Mouse (Mus musculus): ENCODE data around the gene Ttyh3.
"Not testable (repeated sequence)": the region's sequence is repeated elsewhere in the genome, so short reads cannot be mapped to it uniquely, and the experiment has no call there.

The Ttyh3 gene

DNA sequence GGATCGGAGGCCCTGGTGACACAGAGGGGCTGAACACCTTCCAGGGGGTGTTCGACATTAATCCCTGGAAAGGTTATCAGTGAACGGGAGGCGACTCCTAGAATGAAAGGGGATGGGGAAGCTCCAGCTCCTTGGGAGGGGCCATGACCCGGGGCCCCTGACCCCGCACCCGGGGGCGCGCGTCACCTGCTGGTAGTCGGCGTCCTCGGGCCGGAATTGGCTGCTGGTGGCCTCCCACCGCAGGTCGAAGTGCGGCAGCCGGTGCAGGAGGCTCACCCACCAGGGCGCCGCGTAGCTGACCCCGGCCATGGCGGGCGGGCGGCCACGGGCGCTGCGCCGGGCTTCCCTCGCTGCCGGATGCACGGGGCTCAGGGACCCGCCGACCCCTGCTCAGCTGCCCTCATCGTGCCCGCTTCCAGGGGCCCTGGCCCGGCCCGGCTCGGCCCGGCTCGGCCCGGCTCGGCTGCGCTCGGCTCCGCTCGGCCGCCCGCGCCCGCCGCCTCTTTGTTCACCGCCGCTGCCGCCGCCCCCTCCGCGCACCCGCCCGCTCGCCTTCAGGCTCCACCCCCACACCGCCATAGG lies at the start of gene Ttyh3:
Gene Ttyh3, minus strand, starts transcription at position 513 of the 582 bp plus-strand sequence.
- no peak for DNase-seq (ENCODE audit: low spot score)

DNA sequence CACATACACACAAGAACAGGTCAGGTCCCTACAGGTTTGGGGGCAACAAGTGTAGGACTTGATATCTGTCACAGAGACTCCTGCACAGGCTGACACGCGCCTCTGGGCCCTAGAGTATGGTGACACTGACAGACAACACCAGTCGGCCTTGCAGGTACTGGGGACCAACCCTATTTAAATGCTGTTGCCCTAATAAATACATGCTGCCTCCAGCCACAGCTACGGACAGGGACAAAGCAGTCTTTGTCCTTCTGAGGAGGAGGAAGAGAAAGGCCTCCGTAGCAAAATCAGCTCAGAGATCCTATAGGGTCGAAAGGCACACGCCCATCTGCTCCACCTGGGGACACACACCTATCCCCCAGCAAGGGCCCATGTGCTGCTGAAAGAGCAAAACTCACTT lies 47.2 kb upstream of the Ttyh3 start:
- DNase-seq (ENCODE audit: low spot score), result no peak

DNA sequence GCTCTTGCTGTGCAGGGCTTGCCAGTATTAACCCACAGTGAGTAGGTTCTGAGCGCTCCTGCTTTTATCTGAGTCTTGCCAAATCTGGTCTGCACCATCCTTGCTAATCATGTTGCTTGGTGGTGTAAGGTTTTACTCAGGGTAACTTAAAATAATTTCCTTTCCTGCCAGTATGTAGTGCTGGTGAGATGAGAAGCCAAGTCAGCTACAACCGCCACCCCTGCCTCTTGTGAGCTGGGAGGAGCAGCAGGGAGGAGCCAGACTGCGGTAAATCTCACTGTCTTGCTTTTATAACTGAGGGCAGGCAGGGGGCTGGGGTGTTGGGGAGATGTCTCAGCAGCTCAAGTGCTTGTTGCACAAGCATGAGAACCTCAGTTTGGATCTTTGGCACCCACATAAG lies 39.6 kb upstream of the Ttyh3 start:
- DNase-seq (ENCODE audit: low spot score), result no peak

DNA sequence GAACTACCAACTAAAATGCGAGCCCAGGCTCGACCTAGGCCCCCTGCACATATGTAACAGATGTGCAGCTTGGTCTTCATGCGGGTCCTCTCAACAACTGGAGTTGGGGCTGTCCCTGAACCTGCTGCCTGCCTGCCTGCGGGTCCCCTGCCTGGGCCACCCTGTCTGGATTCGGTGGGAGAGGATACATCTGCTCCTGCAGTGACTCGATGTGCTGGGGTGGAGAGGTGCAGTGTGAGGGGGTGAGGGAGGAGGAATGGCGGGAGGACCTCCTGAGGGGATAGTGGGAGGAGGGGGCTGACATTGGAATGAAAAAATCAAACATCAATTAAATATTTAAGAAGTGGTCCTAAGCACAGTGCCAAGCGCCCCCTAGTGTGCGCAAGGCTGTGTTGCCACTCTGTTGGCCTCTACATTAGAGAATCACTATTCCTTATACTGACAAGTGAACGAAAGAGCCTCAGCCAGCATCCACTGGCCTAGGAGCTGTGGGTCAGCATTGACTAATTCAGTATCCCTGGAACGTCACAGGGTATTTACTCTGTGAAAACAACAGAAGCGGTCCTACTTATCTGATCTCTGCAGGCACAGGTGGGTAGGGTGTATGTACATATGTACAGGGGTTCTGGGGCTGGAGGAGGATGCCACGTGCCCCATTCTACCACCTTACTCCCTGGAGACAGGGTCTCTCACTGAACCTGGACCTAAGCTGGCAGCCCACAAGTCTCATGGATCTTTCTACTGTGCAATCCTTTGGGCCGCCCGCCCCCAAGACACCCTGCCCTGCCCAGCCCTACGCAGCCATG lies 35.7 kb upstream of the Ttyh3 start:
- peak; percentile 79 for DNase-seq (ENCODE audit: low spot score)

DNA sequence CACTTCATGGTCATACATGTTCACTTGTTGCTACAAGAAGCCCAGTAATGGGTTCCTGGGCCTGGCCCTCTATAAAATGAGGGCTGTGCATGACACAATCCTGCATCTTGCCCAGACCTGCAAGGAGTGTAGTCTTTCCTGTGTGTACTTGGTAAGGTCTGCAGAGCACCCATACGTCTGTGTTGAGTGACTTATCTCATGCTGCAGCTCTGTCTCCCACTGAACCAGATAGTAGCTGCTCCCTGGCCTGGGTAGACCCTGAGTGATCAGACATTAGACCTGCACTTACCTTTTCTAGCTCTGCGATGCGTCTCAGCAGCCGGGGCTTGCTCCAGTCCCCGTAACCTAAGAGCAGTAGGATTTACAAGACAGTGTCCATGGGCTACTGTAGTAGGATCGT lies 33.3 kb upstream of the Ttyh3 start:
- DNase-seq (ENCODE audit: low spot score), result no peak

DNA sequence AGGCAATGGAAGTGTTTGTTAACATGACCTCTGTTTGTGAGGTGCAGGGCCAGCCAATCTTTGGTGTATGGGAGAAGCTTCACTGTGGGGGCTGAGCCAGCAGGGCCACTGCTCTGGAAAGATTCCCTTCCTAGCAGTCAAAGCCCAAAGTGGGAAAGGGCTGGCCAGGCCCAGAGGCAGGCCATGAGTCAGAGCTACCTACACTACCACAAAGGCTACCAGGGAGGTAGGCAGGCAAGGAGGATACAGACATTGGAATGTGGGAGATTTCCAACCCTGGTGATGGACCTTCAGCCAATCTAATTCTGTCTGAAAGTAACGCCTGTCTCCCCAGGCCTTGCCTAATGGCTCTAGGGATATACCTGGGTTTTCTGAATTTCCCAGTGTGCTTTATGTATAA lies 32.1 kb upstream of the Ttyh3 start:
- no peak for DNase-seq (ENCODE audit: low spot score)

DNA sequence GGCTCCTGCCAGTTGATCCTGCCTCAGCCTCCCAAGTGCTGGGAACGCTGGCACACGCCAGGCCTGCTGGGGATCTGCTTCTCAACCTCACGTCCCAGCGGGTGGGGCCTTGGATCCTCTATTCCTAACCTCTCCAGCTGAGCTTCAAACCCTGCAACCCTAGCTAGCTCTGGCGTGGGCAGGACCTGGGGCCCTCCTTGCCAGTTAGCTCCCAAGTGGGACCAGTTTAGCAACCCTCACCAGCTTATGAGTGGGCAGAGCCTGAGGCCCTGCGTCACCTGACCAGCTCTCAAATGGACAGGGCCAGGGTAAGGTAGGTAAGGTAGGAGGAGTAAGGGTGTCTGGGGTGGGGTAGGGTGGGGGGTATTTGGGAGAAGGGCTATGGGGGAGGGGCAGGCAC lies 31.2 kb upstream of the Ttyh3 start:
- no peak for DNase-seq (ENCODE audit: low spot score)

DNA sequence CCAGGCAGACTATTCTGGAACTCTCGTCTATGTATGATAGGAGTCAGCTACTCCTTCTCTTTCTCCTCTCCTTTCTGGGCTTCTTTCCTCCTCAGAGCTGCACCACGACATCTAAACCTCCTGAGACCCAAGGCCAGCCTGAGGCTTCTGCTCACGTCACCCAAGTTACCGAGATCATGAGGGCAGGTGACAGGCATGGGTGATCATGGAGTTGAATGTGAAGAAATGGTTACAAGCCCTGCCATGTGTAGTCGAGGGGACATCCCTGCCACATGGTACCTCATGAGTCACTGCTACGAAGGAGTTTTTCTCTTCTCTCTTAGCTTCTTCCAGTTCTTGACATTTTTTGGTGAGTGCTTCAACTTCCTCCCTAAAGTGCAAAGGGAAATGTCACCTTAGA lies 28.3 kb upstream of the Ttyh3 start:
- DNase-seq (ENCODE audit: low spot score), result no peak

DNA sequence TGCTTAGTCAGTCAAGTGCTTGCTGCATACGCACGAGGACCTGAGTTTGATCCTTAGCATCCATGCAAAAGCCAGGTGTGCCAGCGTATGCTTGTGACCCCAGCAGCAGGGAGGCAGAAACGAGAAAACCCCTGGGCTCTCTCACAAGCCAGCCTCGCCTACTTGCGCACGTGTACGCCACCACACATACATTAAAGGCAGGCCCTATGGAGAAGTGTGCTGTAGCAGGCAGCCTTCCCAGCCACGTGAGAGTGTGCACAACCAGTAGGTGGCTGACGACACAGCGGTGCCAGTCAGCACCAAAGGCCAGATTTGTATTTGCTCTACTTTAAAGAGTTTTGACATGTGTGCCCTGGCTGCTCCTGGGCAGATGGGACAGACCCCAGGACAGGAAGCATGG lies 26.8 kb upstream of the Ttyh3 start:
- DNase-seq (ENCODE audit: low spot score), result no peak

DNA sequence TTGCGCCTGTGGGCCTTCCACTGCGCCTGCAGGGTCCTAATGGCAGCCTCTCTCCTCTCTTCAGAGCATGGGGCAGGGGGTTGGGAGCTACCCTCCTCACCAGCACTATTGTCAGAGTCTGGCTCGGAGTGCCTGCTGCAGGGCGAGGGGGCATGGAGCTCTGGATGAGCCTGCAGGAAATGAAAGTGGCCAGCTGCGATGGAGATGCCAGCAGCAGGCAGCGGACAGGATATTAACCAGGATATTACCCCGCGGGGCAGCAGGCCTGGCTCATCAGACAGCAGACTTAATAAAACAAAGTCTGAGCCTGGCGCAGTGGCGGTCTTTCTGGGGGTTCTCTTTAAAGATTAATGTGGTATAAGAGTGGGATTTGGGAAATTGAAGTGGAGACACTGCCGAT lies 26.2 kb upstream of the Ttyh3 start:
- no peak for DNase-seq (ENCODE audit: low spot score)

DNA sequence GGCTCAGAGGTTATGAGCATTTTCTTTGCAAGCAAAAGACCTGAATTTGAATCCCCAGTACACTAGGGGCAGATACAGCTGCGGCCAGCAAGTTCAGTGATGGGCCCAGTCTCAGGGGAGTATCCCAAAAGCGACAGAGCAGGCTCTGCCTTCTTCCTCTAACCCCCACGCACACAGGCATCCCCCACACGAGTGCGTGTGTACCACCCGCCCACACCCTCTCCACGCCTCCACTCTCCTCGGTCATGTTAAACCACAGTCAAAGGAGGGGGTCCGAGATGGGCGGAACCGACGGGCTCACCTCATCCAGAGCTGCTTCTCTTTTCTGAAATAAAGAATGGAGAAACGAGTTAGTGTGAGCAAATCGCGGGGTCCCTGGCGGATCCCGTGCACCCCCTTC lies 25.2 kb upstream of the Ttyh3 start:
- DNase-seq (ENCODE audit: low spot score), result no peak

DNA sequence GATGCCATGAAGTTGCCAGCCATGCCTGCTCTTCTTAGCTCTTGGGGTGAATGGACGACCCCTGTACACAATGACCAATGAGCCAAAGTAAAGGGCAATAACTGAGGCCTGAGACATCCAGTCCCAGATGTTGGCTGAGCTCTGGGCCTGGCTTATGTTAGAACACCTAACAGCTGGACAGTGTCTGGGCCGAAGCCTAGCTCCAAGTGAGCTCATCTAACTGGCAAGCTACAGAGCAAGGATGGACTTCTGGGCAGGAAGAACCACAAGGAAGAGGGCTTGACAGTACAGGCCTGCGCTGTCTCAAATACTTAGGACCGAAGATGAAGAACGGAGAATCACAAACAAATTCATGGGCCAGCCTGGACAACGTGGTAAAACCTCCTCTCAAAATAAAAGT lies 23.8 kb upstream of the Ttyh3 start:
- not testable (repeated sequence) for DNase-seq (ENCODE audit: low spot score)

DNA sequence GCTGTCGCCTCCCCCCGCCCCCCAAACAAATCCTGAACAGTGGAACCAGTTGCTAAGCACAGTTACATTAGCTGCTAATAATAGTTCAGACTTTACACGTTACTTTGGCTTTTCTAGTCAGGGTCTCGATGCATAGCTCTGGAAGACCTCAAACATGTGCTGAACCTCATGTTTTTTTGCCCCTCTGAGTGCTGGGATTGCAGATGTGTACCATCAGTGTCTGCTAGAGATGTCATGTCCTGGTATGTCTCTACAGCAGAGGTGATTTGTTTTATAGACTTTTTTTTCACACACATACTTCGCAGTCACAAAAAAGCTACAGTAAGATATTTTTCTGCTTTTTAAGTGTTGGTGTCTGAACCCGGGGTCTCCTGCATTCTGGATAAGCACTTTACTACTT lies 23.3 kb upstream of the Ttyh3 start:
- DNase-seq (ENCODE audit: low spot score), result no peak

DNA sequence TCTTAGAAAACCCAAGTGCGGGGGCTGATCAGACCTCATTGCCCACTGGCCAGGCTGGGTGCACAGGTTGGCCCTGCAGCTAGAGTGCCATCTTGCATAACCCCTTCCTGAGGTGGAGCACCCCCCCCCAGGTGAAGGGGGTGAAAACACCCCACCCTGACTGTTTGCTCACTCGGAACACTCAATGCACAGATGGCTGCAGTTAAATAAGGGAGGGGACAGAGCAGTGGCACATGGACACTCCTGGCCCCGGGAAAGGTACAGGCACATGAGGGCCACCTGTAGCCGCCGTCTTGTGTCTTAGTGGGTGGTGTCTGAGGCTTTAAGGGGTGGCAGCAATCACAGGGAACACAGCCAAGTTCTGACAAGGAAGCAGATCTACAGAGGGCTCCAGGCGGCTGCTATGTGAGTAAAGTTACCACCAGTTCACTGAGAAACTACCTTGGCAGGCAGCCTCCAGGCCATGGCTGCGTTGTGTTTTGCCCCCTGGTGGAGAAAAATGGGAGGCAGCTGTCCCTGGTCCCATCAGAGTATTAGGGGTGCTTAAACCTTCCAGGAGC lies 14.9 kb upstream of the Ttyh3 start:
- peak; percentile 75 for DNase-seq (ENCODE audit: low spot score)

DNA sequence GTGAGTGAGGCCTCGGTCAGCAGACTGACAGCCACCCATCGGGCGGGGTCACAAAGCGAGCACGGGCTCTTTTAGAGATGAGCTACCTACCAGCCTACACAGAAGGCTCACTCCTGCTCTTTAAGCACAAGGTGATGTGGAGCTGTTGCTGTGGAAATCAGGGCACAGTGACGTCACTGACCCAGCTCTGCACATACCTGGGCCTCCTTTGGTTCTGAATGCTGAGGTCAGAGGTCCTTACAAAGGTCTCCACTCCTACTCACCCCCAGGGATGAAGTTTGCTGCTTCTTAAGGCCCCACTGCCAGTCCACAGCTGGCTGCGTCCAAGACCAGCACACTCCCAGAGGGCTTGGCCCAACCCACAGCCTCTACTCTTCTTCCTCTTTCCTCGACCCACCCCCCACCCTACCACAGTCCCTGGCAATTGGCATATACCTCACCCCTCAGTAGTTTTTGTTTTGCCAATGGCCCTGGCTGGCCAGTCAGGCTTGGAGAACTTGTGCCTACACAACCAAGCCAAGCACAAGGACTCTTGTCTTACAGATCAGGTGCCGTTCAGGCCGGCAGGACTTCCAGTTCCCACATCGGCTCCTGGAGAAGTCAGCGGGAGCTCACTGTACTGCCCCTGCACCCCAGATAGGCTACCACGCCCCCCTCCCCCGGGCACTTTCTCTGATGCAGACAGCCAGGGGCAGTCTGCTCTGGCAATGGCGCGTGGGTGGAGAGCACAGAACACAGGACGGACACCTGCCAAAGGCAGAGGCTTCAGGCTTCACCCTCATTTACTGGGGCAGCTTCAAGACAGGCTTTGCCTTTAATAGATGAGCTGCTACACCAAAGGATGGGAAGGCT lies 14.1 kb upstream of the Ttyh3 start:
- no peak for DNase-seq (ENCODE audit: low spot score)

DNA sequence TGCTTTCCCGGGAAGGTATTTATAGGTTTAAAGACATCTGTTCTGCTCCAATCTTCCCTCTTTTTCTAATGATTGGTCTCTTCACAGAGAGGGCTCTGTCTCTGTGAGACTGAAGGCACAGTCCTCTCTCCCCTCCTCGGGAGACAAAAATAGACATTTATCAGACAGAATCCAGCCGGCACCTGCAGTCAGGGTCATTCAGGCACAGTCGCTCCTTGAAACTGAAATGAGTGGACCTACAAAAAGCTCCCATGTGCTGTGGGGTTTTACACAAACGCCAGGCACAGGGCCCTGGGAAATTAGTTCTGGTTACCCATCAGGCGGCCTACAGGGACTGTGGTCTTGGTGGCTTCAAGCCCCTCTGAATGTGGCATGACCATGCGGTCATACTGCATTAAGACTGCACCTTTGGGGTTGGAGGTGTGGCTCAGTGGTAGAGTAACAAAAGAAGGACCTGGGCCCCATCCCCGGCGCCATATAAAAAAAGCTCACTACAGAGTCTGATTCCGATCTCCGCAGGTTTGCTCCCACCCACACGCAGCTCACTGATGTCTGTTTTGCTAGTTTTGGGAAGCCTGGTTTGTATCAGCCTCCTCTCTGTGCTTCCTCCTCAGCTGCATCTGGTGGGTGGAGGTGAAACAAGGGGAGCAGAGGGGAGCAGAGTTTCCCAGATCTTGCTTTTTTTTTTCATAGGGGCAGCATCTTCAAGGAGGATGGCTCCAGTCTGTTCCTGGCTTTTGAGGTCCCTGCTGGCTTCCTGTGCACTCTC lies 13.2 kb upstream of the Ttyh3 start:
- DNase-seq (ENCODE audit: low spot score), result no peak

DNA sequence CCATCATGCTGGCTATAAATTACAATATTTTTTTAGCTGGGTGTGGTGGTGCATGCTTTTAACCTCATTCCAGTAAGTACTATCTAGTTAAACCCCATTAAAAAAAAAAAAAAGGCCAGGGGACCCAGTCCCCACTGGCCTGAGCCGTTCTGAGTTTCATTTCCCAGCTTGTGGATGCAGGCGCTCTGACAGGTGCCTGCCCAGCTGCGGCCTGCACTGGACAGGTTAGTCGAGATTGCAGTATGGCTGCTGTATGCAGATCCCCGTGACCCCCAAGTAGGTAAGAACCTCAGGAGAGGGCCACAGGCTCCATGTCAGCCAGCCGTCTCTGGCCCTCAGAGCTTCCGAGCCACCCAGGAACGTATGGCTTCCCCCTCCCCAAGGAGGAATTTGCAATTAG lies 12.6 kb upstream of the Ttyh3 start:
- DNase-seq (ENCODE audit: low spot score), result no peak

DNA sequence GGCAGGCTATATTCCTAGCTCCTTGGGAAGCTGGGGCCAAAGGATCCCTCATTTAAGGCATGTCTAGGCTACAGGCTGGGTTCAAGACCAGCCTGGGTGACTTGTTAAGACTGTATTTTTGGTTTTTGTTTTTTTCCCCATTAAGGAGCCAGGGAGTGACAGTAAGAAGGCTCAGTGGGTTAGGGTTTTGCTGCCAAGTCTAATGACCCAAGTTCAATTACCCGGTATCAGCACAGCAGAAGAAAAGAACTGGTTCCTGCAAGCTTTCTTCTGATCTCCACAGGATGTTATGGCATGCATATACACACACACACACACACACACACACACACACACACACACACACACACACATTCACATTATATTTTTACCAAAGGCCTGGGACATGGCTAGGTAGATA lies 11.6 kb upstream of the Ttyh3 start:
- no peak for DNase-seq (ENCODE audit: low spot score)

DNA sequence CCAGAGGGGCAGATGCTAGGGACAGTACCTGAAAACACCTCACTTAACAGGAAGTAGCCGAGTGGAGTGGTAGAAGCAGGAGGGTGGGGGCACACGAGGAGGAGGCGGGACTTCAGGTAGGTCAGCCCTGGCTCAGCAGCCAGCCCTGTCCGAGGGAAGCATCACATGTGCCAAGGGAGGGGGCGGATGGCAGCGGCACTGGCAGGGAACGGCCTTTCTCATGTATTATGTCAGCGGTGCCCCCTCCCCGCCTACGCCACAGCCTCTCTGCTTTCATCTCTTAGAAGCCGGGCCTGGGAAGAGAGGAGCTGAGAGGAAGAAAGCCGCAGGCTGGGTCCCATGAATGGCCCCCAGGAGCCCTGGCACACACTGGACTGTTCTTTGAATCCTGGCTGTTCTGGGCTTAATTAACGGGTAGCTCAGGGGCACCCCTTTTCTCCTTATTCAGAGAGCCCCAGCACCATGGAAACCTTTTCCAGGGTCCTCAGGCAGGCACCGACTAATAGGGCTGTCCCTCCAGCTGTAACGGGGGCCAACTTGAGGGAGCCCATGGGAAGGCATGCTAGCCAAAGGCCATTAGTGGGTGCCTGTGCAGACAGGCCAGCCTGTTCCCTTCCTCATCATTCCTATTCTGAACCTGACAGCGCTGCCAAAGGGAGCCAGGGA lies 10.9 kb upstream of the Ttyh3 start:
- DNase-seq (ENCODE audit: low spot score), result no peak

DNA sequence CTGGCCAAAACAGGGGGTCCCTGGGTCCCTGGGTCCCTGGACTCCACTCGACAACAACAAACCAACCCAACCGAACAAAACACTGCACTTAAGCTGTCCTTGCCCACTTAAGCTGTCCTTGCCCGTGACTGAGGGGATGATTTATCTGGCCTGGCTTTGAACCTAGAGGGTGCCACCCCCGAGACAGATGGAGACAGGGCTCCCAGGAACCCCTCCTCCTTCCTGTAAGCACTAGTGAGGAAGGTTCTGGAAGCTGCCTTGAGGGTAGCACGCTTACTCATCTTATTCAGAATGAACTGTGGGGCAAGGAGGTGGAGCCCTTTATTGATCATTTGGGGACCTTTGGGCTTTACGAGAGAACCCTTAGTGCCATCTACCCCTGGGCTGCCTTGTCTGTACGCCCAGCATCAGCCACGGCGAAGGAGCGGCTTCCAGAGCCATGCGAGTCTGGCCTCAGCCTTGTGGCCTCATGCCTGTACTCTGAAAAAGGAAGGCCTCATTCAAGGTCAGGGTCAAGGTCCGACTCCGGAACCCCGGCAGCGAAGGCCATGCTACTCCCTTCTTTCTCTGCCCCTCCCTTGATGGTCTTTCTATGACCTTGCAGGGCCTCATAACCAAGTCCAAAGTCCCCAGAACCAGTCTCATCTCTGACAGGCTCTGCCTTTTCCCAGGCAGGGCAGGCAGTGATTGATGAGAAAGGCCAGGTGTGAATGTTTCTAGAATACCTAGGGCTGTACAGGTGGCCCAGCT lies 5.4 kb upstream of the Ttyh3 start:
- no peak for DNase-seq (ENCODE audit: low spot score)

DNA sequence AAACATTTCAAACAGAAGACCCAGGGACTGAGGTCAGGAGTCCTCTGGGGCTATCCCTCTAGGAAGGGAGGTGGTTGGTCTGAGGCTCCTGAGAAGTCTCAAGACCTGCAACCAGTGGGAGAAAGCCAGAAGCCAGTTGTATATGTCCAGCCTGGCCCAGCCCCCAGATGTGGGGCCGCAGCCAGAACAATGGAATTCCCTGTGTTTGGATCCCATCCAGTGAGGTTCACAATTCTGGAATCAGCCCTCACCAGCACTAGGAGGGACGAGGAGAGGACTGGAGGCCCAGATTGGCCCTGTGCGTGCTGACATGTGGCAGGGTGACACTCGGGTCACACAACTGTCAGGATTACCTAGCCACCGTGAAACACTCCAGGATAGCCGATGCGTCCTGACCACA lies 3.8 kb upstream of the Ttyh3 start:
- DNase-seq (ENCODE audit: low spot score), result no peak
